Mouse (Mus musculus): ENCODE data around the gene Slc38a11. TPM values are rescaled to one million over a fixed set of nuclear protein-coding genes. Genes with fewer than 3 reads are reported as not detected.
A peak's percentile ranks its signal among the peaks of the same experiment; 100 is the strongest.

The Slc38a11 gene
- total RNA-seq (2021): 10 to 100 TPM; 22.0 to 22.6 TPM
- long read RNA-seq, experiment 1, transcript Slc38a11-201 (12 exons, 1,606 nt): major isoform, 8 of 15 reads
- long read RNA-seq, experiment 1, partial matches to known transcripts: 3 of 15 reads
- long read RNA-seq, experiment 1, other reads (novel, unspliced or antisense): 3 of 15 reads
- long read RNA-seq, experiment 2, transcript Slc38a11-201 (12 exons, 1,606 nt): major isoform, 19 of 24 reads
- long read RNA-seq, experiment 2, partial matches to known transcripts: 1 of 24 reads
- long read RNA-seq, experiment 2, other reads (novel, unspliced or antisense): 4 of 24 reads

DNA sequence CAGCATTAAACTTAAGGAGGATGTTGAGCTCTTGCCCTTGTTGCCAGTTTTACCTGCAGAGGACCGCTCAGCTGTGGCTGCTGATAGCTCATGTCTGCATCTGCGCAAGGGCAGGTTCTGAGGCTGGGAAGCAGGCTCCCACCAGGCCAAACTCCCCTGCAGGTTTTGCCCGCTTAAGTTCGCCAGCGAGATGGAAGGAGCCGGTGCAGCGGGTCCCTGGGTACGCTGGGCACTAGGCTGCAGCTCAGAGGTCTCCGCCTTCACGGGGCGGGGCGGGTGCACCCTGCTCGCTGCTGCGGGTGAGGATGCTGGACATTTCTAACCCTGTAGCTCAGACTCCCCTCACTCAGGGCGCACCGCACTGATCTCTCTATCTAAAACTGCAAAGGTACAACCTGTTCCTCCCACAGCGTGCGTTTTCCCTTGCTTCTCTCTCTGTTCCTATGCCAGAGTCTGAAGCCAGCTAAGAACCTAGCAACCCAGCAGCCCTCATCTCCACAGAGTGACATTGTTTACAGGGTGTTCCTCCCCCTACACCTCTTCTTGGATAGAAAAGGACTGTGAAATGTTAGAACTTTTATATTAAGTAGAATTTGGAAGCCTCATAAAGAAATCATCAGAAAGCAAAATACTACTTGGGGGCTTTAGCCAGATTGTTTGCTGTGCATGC lies at the start of gene Slc38a11:
Gene Slc38a11, minus strand, starts transcription at position 207 of the 670 bp plus-strand sequence.
- peak; percentile 12 to 23 for DNase-seq (ENCODE audit: low spot score in 2 of 2)

GRCm38 (mm10) chr2:65407110-65407509 lies 43.3 kb upstream of the Slc38a11 start:
- no peak for DNase-seq (ENCODE audit: low spot score in 2 of 2)

DNA sequence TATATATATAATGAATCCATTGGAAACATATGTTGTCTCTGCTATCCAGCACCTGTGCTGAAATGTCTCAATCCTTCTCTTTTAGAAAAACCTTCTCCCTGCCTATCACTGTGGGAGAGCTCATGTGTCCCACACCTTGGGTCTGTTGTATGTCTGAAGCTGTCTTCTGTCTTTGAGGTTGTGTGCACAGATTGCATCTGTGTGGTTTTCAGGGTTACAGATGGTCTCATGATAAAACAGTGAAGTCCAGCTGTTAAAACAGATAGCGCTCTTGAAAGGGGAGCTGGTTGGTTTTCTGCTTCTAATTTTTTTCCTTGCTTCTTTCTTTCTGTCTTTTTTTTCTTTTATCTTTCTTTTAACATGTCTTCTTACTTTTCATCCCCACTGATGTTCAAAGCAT lies 41.6 kb upstream of the Slc38a11 start:
- DNase-seq (ENCODE audit: low spot score in 2 of 2): no peak

DNA sequence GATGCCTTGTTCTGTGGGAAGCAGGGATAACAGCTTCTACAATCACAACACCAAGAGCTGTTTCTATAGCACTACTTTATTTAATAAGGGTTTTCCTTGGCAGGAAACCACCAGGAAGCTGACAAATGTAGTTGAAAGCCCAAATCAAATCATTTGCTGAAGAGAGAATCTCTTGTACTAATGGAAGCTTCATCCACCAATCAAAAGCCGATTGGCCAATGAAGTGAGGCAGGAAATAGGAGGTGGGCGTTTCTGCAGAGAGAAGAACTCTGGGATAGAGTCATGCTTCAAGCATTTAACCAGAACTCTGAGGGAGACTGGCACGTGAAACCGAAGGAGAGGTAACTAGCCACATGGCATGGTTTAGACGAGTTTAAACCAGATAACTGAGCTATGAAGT lies 38.2 kb upstream of the Slc38a11 start:
- DNase-seq (ENCODE audit: low spot score in 2 of 2): no peak

GRCm38 (mm10) chr2:65399938-65400337 lies 36.1 kb upstream of the Slc38a11 start:
- no peak for DNase-seq (ENCODE audit: low spot score in 2 of 2)

- DNase-seq (ENCODE audit: low spot score in 2 of 2): no peak
Measured at GRCm38 (mm10) chr2:65396128-65396527, 32.3 kb upstream of the Slc38a11 start.

- DNase-seq (ENCODE audit: low spot score in 2 of 2): no peak
Measured at GRCm38 (mm10) chr2:65393061-65393460, 29.2 kb upstream of the Slc38a11 start.

GRCm38 (mm10) chr2:65391322-65391721 lies 27.5 kb upstream of the Slc38a11 start:
- DNase-seq (ENCODE audit: low spot score in 2 of 2): no peak

- no peak for DNase-seq (ENCODE audit: low spot score in 2 of 2)
Measured at GRCm38 (mm10) chr2:65384815-65385214, 21.0 kb upstream of the Slc38a11 start.

DNA sequence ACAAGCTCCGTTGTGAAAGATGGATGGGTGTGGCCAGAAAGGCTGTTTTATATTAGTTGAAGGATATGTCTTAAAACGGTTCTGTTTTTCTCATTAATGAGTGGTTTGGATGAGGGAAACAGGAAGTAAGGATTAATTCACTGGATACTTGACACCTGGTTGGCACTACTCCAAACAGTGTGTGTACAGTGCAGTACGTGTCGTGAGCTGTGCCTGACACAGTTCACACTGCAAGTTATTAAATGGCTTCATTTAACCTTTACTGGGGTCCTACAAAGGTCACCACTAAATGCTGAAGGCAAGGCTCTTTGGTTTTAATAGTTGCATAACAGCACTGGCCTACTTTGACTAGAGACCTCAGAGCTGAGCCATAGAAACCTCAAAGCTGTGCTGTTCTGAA lies 18.7 kb upstream of the Slc38a11 start:
- no peak for DNase-seq (ENCODE audit: low spot score in 2 of 2)

GRCm38 (mm10) chr2:65378425-65378824 lies 14.6 kb upstream of the Slc38a11 start:
- no peak for DNase-seq (ENCODE audit: low spot score in 2 of 2)

DNA sequence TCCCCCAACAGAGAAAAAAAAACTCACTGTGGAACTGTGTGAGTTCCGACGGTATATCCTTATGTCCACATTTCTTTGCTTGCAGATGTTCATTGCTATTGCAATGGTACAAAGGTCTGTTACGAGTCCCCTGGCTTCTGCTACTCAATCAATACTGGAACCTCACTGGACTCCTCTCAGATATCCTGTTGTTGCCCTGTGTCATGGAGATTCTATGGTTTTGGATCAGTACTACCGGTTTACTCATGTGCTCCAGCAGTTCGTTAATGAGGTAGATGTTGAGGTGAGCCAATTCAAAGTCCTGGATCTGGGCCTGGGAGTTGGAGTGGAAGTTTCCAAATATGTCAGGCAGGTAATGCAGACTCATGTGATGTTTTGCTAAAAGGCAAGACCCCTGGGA lies 10.6 kb upstream of the Slc38a11 start:
- no peak for DNase-seq (ENCODE audit: low spot score in 2 of 2)

DNA sequence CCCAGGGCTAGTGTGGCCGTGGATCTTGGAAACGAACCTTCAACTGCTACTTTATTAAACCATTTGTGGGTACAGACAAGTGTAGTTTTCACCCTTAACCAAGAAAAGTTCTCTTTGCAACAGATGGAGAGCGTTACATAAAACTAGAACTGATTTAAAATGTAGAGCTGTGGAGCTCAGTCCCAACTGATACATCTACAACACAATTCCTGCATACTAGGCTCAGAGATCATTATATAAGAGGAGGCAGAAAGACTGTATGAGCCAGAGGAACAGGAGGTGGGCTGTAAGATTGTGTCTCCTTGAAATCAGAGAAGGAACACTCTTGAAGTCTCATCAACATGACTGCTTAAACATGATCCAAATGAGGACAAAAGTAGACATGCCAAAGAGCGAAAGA lies 9.2 kb upstream of the Slc38a11 start:
- no peak for DNase-seq (ENCODE audit: low spot score in 2 of 2)

DNA sequence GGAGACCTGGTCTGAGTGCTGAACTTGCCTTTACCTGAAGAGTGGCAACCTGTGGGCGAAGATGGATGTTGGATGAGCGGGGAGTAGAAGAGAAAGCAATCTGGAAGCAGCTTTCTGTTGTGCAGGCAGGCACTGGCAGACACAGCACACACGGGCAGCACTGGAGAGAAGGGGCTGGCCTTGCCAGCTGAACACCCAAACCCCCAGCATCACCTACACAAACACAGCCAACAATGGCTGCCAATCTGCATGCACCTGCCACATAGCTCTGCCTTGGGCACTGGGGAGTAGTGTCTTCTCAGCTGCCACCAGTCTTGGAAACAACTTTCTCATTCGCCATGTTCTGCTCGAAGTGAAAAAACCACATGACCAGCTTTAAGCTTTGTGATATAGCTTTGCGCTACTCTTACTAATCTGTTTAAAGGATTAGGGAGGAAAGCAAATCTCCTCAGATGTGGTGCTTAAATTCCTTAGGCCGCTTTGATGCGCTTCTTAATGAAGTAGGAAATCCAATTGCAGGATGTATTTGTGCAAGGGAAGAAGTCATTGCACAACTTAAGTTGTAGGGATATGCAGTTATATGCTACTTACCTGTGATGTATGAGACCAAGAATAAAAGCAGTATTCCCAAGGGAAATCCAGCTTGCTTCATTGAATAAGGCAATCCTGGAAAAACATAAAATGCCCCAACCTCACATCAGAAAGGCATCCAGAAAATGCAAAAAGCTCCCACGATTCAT lies 2.9 kb downstream of the Slc38a11 start:
- DNase-seq (ENCODE audit: low spot score in 2 of 2): no peak

GRCm38 (mm10) chr2:65347367-65347766 lies 16.5 kb downstream of the Slc38a11 start:
- no peak for DNase-seq (ENCODE audit: low spot score in 2 of 2)

GRCm38 (mm10) chr2:65346915-65347314 lies 16.9 kb downstream of the Slc38a11 start:
- DNase-seq (ENCODE audit: low spot score in 2 of 2): no peak

DNA sequence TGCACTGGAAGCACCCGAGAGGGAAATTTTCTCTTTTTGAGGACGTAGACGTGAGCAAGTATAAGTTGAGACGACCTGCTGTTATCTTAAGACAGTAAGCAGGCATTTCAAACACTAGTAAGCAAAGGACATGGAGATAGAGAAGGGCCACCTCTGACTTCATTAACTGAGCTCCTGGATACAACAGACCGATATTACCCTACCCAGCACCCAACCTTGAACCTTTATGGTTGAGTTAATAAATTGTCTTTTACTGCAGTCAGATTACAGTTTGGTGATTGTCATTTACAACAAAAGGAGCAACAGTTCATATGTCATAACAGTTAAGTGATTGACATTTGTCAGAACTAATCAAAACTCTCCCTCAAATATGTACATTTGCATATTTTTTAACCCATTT lies 17.8 kb downstream of the Slc38a11 start:
- DNase-seq (ENCODE audit: low spot score in 2 of 2): no peak

DNA sequence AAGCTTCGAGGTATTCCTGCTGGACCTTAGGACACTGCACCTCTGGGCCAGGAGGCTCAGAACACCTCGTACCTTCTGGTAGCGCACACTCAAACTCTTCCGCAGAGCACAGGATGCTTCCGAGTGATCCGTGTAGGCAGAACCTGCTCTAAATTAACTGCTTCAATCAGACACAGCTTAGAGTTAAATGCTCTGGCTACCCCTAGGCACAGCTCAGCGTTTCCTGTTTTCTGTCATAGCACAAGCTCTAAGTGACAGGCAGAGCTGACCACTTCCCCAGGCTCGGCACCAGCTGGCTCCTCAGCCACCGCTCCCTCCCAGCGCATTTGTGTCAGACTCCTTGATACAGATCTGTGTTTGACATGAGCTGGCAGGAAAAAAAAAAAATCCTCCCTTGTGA lies 21.8 kb downstream of the Slc38a11 start:
- no peak for DNase-seq (ENCODE audit: low spot score in 2 of 2)

DNA sequence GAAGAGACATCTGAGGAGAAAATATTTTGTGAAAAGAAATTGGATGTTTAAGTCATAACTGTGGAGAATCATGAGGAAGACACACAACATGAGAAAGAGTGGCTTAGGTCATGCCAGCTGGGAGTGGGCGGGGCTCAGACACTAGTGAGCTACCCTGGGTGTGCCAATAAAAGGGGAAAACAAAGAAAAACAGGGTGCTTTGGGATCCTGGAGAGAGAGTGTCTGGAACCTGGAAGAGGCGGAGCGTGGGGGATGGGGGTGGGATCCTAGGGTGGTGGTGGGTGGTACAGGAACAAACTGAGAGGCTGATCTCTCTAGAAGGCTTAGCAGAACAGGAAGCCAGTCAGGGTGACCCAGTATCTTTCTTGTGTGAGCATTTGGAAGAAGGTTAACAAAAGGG lies 23.0 kb downstream of the Slc38a11 start:
- DNase-seq (ENCODE audit: low spot score in 2 of 2): no peak

- peak in 1 of 2 experiments; percentile 50 for DNase-seq (ENCODE audit: low spot score in 2 of 2)
Measured at GRCm38 (mm10) chr2:65337378-65338140, 26.3 kb downstream of the Slc38a11 start.

DNA sequence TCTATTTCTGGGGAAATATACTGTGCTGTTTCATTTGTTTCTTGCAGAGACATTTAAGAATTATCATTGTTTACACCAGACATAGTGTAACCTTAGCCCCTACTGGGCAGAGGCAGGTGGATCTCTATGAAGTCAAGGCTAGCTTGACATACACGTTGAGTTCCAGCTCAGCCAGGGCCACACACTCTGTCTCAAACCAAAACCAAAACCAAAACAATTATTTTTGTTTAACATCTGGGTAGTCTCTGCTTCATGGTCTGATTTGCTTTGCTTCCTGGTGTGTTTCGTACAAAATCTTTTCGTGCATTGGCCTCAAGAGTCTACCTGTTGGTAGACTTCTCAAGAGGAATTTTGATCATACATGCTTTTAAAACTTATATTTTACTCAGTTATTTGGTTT lies 27.2 kb downstream of the Slc38a11 start:
- DNase-seq (ENCODE audit: low spot score in 2 of 2): no peak
